Mouse (Mus musculus): ENCODE measurements around the gene Erich6b. TPM values are rescaled to one million over a fixed set of nuclear protein-coding genes. Genes with fewer than 3 reads are reported as not detected.

The Erich6b gene
- total and polyA plus RNA-seq, 3 experiments: not detected

GRCm38 (mm10) chr14:75646968-75647829, 5.1 kb downstream of the Erich6b start:
- dilution Hi-C loops (cut with MboI; ENCODE audit: extremely low pct_ligation_motif_present, extremely low pct_unique_long_range_greater_than_20kb, low sequenced_read_pairs) (no loop called here), in situ Hi-C loops (cut with MboI; ENCODE audit: low pct_ligation_motif_present, low pct_unique_long_range_greater_than_20kb, low sequenced_read_pairs) (no loop called here)
- no peak for TF ChIP-seq ELF1 (IDR thresholded peaks at IDR 0.05; ENCODE audit: low read depth, low read length)
- TF ChIP-seq NRF1 (IDR thresholded peaks at IDR 0.05; ENCODE audit: low read depth, low read length): no peak
- TF ChIP-seq SIN3A (IDR thresholded peaks at IDR 0.05; ENCODE audit: low read length): no peak
- TF ChIP-seq CTCF (conservative IDR thresholded peaks at IDR 0.05 in 1 of 2, IDR thresholded peaks at IDR 0.05 in 1 of 2; ENCODE audit: low read depth in 2 of 2, low read length in 2 of 2): no peak
- TF ChIP-seq ZMIZ1 (IDR thresholded peaks at IDR 0.05; ENCODE audit: low read depth, low read length): no peak
- no peak for TF ChIP-seq RCOR1 (conservative IDR thresholded peaks at IDR 0.05; ENCODE audit: low read depth, low read length)
- DNase-seq (ENCODE audit: extremely low read depth): no peak
- no peak overlapping the region for H3K9ac ChIP-seq (ENCODE audit: insufficient read depth, low read depth)
- no peaks in the 10 kb centered on the region for H3K27me3 ChIP-seq (replicated peaks)
- H3K4me3 ChIP-seq (replicated peaks in 1 of 3; ENCODE audit: low read depth in 2 of 3, low read length in 2 of 3, poor library complexity in 1 of 3): no peak overlapping the region
- peaks cover 3% of the 10 kb centered on the region for H3K9me3 ChIP-seq (replicated peaks; ENCODE audit: low read length)
- H3K27ac ChIP-seq (ENCODE audit: insufficient read depth, low read depth): no peak overlapping the region
- H3K4me2 ChIP-seq (ENCODE audit: insufficient read depth, low read depth, poor library complexity, severe bottlenecking): no peak overlapping the region
- no peaks in the 10 kb centered on the region for H3K79me2 ChIP-seq (replicated peaks; ENCODE audit: control insufficient read depth, extremely low read depth, insufficient read depth, poor library complexity, severe bottlenecking)
- no peaks in the 10 kb centered on the region for H3K36me3 ChIP-seq (replicated peaks in 1 of 2; ENCODE audit: control insufficient read depth in 1 of 2, insufficient read depth in 1 of 2, low read length in 1 of 2)
- H3K4me1 ChIP-seq (ENCODE audit: control insufficient read depth in 1 of 2, insufficient read depth in 2 of 2): no peaks in the 10 kb centered on the region

GRCm38 (mm10) chr14:75660936-75661335, 18.9 kb downstream of the Erich6b start:
- Histone ChIP-seq H3K79me2 (replicated peaks; ENCODE audit: control insufficient read depth, extremely low read depth, insufficient read depth, poor library complexity, severe bottlenecking) (no peaks in the 10 kb centered on the region), H3K4me3 (replicated peaks in 1 of 3; ENCODE audit: low read depth in 2 of 3, low read length in 2 of 3, poor library complexity in 1 of 3) (no peak overlapping the region), H3K4me1 (ENCODE audit: control insufficient read depth in 1 of 2, insufficient read depth in 2 of 2) (no peaks in the 10 kb centered on the region), H3K9me3 (replicated peaks; ENCODE audit: low read length) (no peaks in the 10 kb centered on the region), H3K27me3 (replicated peaks) (peaks cover 7% of the 10 kb centered on the region), H3K27ac (ENCODE audit: insufficient read depth, low read depth) (no peak overlapping the region), H3K4me2 (ENCODE audit: insufficient read depth, low read depth, poor library complexity, severe bottlenecking) (no peak overlapping the region), H3K9ac (ENCODE audit: insufficient read depth, low read depth) (no peak overlapping the region), H3K36me3 (replicated peaks in 1 of 2; ENCODE audit: control insufficient read depth in 1 of 2, insufficient read depth in 1 of 2, low read length in 1 of 2) (no peaks in the 10 kb centered on the region)
- no peak for DNase-seq (ENCODE audit: extremely low read depth)
- in situ Hi-C loops (cut with MboI; ENCODE audit: low pct_ligation_motif_present, low pct_unique_long_range_greater_than_20kb, low sequenced_read_pairs): no loop called here
- dilution Hi-C loops (cut with MboI; ENCODE audit: extremely low pct_ligation_motif_present, extremely low pct_unique_long_range_greater_than_20kb, low sequenced_read_pairs): no loop called here
- TF ChIP-seq RCOR1 (conservative IDR thresholded peaks at IDR 0.05; ENCODE audit: low read depth, low read length): no peak
- TF ChIP-seq ZNF384 (IDR thresholded peaks at IDR 0.05; ENCODE audit: low read depth, low read length): no peak
- no peak for TF ChIP-seq E2F4 (IDR thresholded peaks at IDR 0.05; ENCODE audit: insufficient replicate concordance, low read depth, low read length)
- TF ChIP-seq JUN (IDR thresholded peaks at IDR 0.05; ENCODE audit: insufficient read depth, low read depth, low read length): no peak
- TF ChIP-seq CHD2 (IDR thresholded peaks at IDR 0.05; ENCODE audit: low read length): no peak
- TF ChIP-seq JUND (conservative IDR thresholded peaks at IDR 0.05; ENCODE audit: low read depth, low read length): no peak
- no peak for TF ChIP-seq MEF2A (IDR thresholded peaks at IDR 0.05; ENCODE audit: borderline replicate concordance, low read depth, low read length)
- no peak for TF ChIP-seq ZKSCAN1 (IDR thresholded peaks at IDR 0.05; ENCODE audit: borderline replicate concordance, low read depth, low read length)
- no peak for TF ChIP-seq IRF4 (IDR thresholded peaks at IDR 0.05; ENCODE audit: low read depth, low read length)
- no peak for TF ChIP-seq SMC3 (IDR thresholded peaks at IDR 0.05; ENCODE audit: low read depth, low read length)
- no peak for TF ChIP-seq USF1 (IDR thresholded peaks at IDR 0.05; ENCODE audit: low read depth, low read length)
- TF ChIP-seq MAX (IDR thresholded peaks at IDR 0.05; ENCODE audit: low read length): no peak
- no peak for TF ChIP-seq ZMIZ1 (IDR thresholded peaks at IDR 0.05; ENCODE audit: low read depth, low read length)
